Mouse (Mus musculus) megakaryocyte, adult 5-6 weeks (primary cell): ENCODE data around the gene Stambpl1. TPM values are rescaled to one million over a fixed set of nuclear protein-coding genes. Genes with fewer than 3 reads are reported as not detected.
A peak's percentile ranks its signal among the peaks of the same experiment; 100 is the strongest.

ENCODE experiments used
- ATAC-seq: 2 replicates; pipeline ENCODE4 v1.8.0; 2016; ENCODE audit warnings: mild to moderate bottlenecking, inconsistent platforms; ENCODE audit not compliant: poor library complexity, severe bottlenecking
- total RNA-seq, 2 experiments: library from RNA; stranded (forward) in 1 of 2; stranded (reverse) in 1 of 2; fragments of 153-499, 151-499 nt in 1 of 2; fragments of 221-1000, 200-1000 nt in 1 of 2; gene quantifications; 2 replicates each; pipeline versions ENCODE4 v1.2.3 to v1.2.4; 2015 to 2017

The Stambpl1 gene
- total RNA-seq (2015) (29.4 and 32.4 TPM in 2 replicates), total RNA-seq (2017) (22.0 and 24.0 TPM in 2 replicates)

- ATAC-seq, result peak; percentile 79
These were observed at the start of gene Stambpl1 for GRCm38 (mm10) chr19:34192008-34192963. TSS of gene Stambpl1 (plus strand) at chr19:34192229.

DNA sequence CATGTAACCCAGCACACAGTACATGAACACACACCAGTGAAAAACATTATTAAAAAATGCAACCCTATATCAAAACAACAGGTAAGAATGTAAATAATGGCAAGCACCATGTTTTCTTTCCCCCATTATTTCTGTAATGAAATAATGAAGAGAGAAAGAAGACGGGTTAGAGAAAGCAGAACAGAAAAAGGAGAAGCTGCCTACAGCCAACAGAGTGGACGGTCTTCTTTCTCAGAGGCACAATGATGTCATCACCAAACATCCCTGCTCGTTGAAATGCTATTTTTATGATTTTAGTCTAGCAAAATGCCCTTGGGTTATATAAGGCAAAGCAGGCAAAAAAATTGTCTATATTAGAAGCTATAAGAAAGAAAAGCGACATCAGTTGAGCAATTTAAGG is 43.6 kb upstream of the Stambpl1 start:
- peak; percentile 82 for ATAC-seq

DNA sequence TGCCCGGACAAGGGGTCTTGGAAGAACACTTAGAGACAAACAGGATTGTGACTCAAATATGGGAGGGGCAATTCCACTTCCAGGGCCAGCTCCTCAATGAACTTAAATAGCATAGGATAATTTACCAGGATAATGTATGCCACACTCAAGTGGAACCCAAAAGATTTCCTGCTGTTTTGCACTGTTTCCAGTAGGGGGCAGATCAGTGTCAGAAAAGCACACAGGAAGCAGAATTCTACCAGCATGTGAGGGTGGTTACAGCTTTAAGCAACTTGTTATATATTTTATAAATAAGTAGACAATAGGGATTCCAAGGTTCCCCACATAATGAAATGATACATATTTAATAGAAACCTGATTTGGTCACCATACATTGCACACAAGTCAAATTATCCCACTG is 40.1 kb upstream of the Stambpl1 start:
- peak; percentile 82 for ATAC-seq

GRCm38 (mm10) chr19:34153263-34154144 is 38.5 kb upstream of the Stambpl1 start:
- no peak for ATAC-seq

DNA sequence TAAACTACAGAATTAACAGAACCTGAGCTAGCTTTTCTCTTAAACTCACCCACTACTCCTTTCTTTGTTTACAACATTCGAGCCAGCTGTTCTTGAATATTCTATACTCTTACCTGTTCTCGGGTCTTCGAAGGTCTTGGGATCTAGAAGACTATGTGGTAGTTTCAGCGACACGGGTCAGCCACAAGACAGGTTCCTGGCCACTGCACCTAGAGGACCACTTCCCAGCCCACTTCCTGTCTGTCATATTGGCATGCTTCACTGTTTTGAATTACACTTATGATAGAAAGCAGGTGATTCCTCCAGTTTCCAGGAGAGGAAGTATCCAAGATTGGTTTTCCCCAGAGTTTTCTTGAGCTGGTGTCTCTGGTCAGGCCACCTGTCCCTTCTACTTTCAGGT is 29.3 kb upstream of the Stambpl1 start:
- ATAC-seq, result no peak

DNA sequence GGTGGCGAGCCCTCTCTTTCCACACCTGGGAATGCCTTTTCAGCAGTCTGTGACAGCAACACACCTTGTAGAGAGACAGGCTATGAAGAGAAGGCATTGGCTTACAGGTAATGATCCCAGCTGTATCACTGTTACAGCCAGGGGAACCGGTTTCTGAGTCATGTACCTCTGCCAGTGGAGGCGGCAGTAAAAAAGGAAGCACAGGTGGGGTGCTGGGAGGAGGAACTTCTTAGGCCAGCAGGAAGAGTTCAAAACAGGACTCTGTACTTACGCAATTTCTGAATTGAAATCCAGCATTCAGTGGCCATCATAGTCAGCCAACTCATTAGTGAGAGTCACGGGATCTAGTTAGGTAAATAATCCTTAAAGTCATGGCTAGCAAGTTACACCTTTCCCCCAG is 26.1 kb upstream of the Stambpl1 start, which contains the start of gene Ankrd22:
Ankrd22 (minus strand) TSS at position 163 of the 400 bp plus-strand sequence.
- ATAC-seq, result peak; percentile 83

DNA sequence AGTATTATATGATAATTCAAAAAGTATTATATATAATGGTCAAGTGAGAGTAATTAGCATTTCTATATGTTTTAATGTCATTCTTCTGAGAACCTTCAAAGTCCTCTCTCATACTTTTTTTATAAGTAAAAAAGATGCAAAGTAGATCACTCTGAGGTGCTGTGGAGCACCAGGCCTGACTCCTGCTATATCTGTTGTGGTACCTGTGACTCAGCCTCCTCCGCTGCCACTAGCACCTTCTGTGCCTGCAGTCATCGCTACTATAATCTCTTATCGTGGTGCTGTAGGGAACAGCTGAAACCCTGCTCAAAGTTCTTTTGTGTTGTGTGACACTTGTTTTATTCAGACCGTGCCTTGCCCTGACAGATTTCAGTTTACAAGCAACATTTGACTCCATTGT is 25.6 kb upstream of the Stambpl1 start:
- no peak for ATAC-seq

- ATAC-seq, result peak; percentile 67
These were observed 23.9 kb upstream of the Stambpl1 start for GRCm38 (mm10) chr19:34167896-34168661.

- no peak for ATAC-seq
These were observed 22.9 kb upstream of the Stambpl1 start for GRCm38 (mm10) chr19:34169121-34169520.

- ATAC-seq, result no peak
These were observed 20.9 kb upstream of the Stambpl1 start for GRCm38 (mm10) chr19:34171167-34171566.

DNA sequence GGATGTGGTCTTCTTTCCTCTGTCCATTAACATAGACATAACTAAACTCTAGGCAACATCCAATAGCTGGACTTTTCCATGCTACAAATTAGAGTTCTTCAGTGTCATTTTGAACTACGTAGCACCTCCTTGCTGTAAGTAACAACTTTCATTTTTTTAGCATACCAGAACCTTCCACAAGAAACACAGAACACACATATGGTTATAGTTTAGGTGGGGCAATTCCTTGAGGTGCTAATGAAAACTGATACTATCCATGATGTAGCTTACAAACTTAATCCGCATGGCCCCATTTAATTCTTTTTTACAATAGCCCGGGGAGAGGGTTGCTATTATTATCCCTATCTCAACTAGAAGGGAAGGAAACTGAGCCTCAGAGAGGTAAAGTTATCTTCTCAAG is 18.0 kb upstream of the Stambpl1 start:
- ATAC-seq, result no peak

GRCm38 (mm10) chr19:34179136-34179535 is 12.9 kb upstream of the Stambpl1 start:
- ATAC-seq, result peak; percentile 97

DNA sequence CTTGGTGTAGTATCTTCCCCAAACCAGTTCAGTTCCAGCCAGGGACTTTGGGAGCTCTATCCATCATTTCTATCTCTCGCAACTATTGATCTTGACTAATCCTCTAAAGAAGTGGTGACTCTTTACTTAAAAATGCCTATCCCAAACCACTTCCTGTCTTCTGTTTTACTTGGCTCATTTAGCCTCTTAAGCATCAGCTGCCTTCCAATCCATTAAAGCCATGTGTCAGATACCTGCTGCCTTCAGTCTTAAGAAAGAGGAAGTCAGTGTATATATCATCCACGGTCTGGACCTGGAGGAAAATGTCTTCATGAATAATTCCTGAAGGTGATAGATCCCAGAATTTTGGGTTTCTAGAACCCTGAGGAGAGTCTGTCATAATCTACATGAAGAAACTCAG is 11.7 kb upstream of the Stambpl1 start:
- ATAC-seq, result no peak

- ATAC-seq, result no peak
These were observed 10.8 kb upstream of the Stambpl1 start for GRCm38 (mm10) chr19:34181234-34181633.

DNA sequence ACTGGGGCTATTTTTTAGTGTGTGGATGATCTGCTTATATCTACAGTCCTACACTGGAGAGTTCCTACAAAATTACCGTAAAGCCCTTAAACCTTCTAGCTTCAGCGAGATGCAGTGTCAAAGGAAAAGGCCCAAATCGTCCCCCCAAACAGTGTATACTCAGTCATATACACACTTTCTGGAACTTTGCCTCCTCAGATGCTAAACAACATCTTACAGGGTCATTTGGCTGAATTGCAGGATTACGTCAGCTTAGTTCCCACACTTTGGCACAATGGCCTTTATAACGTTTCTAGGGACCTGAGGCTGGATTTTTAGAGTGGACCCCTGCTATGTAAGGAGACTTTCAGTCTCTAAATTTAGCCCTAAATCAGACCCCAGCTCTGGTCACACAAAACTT is 9.5 kb upstream of the Stambpl1 start:
- no peak for ATAC-seq

DNA sequence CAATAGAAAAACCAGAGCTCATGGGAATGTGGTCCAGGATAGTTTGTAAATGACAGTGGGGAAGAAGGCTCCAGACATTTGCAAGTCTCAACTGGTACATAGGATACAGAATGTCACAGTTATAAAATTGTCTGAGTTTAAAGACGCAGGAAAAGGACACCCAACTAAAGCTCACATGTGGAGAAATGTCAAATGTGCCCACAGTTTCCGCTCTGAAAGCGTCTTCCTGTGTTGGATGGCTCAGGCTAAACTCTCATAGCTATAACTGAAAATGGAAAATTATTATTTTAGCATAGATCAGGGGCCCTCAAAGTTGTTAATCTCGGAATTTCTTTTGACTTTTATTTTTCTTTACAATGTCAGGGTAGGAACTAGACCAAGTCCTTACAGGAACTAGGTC is 5.2 kb upstream of the Stambpl1 start:
- 0 out of 2 replicates have a peak, but pooled peaks have one; percentile 24 for ATAC-seq

GRCm38 (mm10) chr19:34191645-34192007 is 403 bp upstream of the Stambpl1 start:
- ATAC-seq, result no peak

GRCm38 (mm10) chr19:34193149-34193548 is 1.1 kb downstream of the Stambpl1 start:
- ATAC-seq, result no peak; the same call in 1 of the 2 replicates

DNA sequence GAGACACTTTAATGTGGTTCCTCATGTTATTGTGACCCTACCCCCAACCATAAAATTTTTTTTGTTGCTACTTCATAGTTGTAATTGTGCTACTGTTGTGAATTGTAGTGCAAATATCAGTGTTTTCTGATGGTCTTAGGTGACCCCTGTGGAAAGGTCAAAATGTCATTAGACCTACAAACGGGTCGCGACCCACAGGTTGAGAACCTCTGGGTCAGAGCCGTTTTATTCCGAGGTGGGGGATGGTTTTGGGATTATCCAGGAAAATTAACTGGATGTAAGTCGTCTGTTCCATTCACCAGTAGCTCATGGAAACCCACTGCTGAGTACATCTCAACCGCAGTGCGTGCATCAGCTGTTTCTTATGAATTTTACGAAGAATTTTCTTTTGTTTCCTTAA is 1.7 kb downstream of the Stambpl1 start:
- no peak for ATAC-seq

DNA sequence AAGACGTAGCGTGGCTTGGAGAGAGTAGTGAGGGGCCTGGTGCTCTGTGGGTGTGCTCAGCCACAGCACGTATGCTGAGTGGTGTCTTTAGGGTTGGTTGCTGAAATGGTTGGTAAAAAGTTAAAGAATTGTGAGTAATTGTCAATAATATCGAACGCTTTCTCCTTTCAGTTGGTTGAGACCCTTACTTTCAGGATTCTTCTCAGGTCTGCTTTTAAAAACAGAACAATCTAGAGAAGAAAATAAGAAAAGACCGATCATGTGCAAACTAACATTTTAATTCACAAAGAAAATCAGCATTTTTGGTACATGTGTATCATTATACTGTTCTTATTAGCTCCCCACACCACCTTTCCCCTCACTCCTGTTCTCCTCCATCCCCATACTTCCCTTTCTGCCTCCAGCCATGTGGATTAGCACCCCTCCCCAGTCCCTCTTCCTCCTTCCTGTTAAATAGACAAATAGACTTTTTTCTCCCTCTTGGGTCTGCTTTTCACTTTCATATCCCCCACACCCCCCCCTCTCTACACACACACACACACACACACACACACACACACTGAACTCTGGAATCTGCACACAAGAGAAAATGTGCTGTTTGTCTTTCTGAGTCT is 2.2 kb downstream of the Stambpl1 start:
- ATAC-seq, result peak; percentile 37
